15 mouse cellular contexts compared by ENCODE assay signal in the genomic region with DNA sequence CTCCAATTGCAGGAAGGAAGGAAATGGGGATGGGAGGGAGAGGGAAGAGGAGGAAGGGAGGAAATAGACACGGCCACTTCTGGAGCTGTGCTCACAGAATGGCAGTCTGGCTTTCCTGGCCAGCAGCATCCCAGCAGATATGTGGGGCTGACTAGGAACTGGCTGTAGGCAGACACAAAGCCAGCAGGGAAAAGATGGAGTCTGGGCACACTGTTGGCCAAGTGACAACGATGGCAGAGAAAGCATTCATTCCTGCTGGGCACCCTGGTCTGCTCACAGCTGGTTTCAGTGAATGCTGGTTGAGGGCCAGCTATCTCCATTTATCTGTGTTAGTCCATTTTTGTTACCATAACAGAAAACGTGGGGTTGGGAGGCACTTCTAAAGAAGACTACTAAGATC. TPM values are rescaled to one million over a fixed set of nuclear protein-coding genes. Genes with fewer than 3 reads are reported as not detected.
DNase-seq lines count a peak whose midpoint lies in the region; ATAC-seq and TF ChIP-seq lines count a peak whose summit lies in the region.
"Had no signal": no experiment of that assay in that cellular context is flagged by ENCODE, and none has a peak within 500 bp of the region (broad histone marks: within the 10 kb centered on the region; RNA-seq: fewer than 3 reads in every experiment).

No protein-coding gene starts in this region.

- H3K4me1 ChIP-seq in forebrain, postnatal 0 days (ENCODE audit: insufficient read depth), result no peaks in the 10 kb centered on the region
- H3K4me1 ChIP-seq in forebrain, embryonic 15.5 days, result no peaks in the 10 kb centered on the region
- H3K4me1 ChIP-seq in midbrain, postnatal 0 days (ENCODE audit: insufficient read depth, low read length), result no peaks in the 10 kb centered on the region
- H3K4me1 ChIP-seq in midbrain, embryonic 16.5 days (ENCODE audit: control insufficient read depth, insufficient read depth, low read length), result no peaks in the 10 kb centered on the region; the same call in 1 of the 2 replicates

- H3K27me3 ChIP-seq in forebrain, postnatal 0 days (ENCODE audit: insufficient read depth, low read length), result no peaks in the 10 kb centered on the region
- H3K27me3 ChIP-seq in forebrain, embryonic 15.5 days, result no peaks in the 10 kb centered on the region
- H3K27me3 ChIP-seq in midbrain, postnatal 0 days (ENCODE audit: insufficient read depth, low read length), result no peaks in the 10 kb centered on the region
- no peaks in the 10 kb centered on the region for H3K27me3 ChIP-seq in midbrain, embryonic 16.5 days (ENCODE audit: control insufficient read depth, insufficient read depth, low read depth, low read length)

- peak; percentile 35 for DNase-seq in forebrain, postnatal 0 days
- DNase-seq in layer of hippocampus, adult 2 months (ENCODE audit: low spot score in 2 of 2), result peak in 1 of 2 experiments; percentile 30
- DNase-seq in layer of hippocampus, adult 9-10 months (ENCODE audit: low spot score), result no peak
- peak; percentile 34 for DNase-seq in midbrain, postnatal 0 days (ENCODE audit: low spot score)
- DNase-seq in cerebellum, postnatal 25 days, result peak; percentile 46 to 50
- DNase-seq in spleen, postnatal 36 days (ENCODE audit: low spot score in 2 of 2), result no peak
- DNase-seq: adrenal gland, adult 2 months; heart, postnatal 14 days; kidney, postnatal 14 days had no signal

- no peak for TF ChIP-seq CTCF in forebrain, postnatal 0 days (IDR thresholded peaks at IDR 0.05; ENCODE audit: low read depth)
- TF ChIP-seq CTCF in layer of hippocampus, adult 2 months (conservative IDR thresholded peaks at IDR 0.05), result no peak
- no peak for TF ChIP-seq CTCF in midbrain, postnatal 0 days (IDR thresholded peaks at IDR 0.05)

- no peak overlapping the region for H3K4me3 ChIP-seq in forebrain, postnatal 0 days (ENCODE audit: low read depth, low read length)
- H3K4me3 ChIP-seq in forebrain, embryonic 15.5 days, result no peak overlapping the region
- H3K4me3 ChIP-seq in layer of hippocampus, adult 2 months, result no peak overlapping the region
- H3K4me3 ChIP-seq in midbrain, postnatal 0 days (ENCODE audit: low read depth, low read length), result no peak overlapping the region
- H3K4me3 ChIP-seq in midbrain, embryonic 16.5 days (ENCODE audit: low read depth, low read length), result no peak overlapping the region
- H3K4me3 ChIP-seq: erythroblast, embryonic 14.5 days; limb, embryonic 10.5 days had no signal

- ATAC-seq in forebrain, postnatal 0 days, result peak; percentile 14; the same call in 1 of the 2 replicates
- ATAC-seq in forebrain, embryonic 15.5 days (replicated peaks), result no peak
- ATAC-seq in midbrain, postnatal 0 days (ENCODE audit: low FRiP score), result no peak
- no peak for ATAC-seq in midbrain, embryonic 16.5 days

- 0 out of 2 replicates have a peak overlapping the region, but pooled peaks have one; percentile 35 for H3K27ac ChIP-seq in forebrain, postnatal 0 days (ENCODE audit: low read depth, low read length)
- H3K27ac ChIP-seq in forebrain, embryonic 15.5 days (replicated peaks), result no peak overlapping the region
- peak overlapping the region; percentile 67 for H3K27ac ChIP-seq in layer of hippocampus, adult 2 months
- peak overlapping the region; percentile 26; the same call in 1 of the 2 replicates for H3K27ac ChIP-seq in midbrain, postnatal 0 days (ENCODE audit: low read depth, low read length)
- H3K27ac ChIP-seq in midbrain, embryonic 16.5 days (ENCODE audit: low read length), result no peak overlapping the region
- H3K27ac ChIP-seq: limb, embryonic 10.5 days; liver, embryonic 14.5 days had no signal

- 53% methylated on average over 3 of the region's 3 CpGs for WGBS in forebrain, postnatal 0 days
- 64% methylated on average over 3 of the region's 3 CpGs for WGBS in forebrain, embryonic 15.5 days
- 75% methylated on average over 3 of the region's 3 CpGs for WGBS in midbrain, postnatal 0 days
- 78% methylated on average over 3 of the region's 3 CpGs for WGBS in midbrain, embryonic 16.5 days

- no peak overlapping the region for H3K4me2 ChIP-seq in forebrain, postnatal 0 days (ENCODE audit: low read depth)
- no peak overlapping the region for H3K4me2 ChIP-seq in forebrain, embryonic 15.5 days (replicated peaks)
- H3K4me2 ChIP-seq in midbrain, postnatal 0 days (ENCODE audit: low read depth, low read length, poor library complexity, severe bottlenecking), result no peak overlapping the region
- H3K4me2 ChIP-seq in midbrain, embryonic 16.5 days (ENCODE audit: low read length), result no peak overlapping the region

- H3K36me3 ChIP-seq in forebrain, postnatal 0 days (ENCODE audit: insufficient read depth), result no peaks in the 10 kb centered on the region
- H3K36me3 ChIP-seq in forebrain, embryonic 15.5 days, result no peaks in the 10 kb centered on the region
- no peaks in the 10 kb centered on the region for H3K36me3 ChIP-seq in midbrain, postnatal 0 days (ENCODE audit: insufficient read depth, low read length)
- no peaks in the 10 kb centered on the region for H3K36me3 ChIP-seq in midbrain, embryonic 16.5 days (ENCODE audit: control insufficient read depth, insufficient read depth, low read length)
- H3K36me3 ChIP-seq: limb, embryonic 10.5 days had no signal

- no peak overlapping the region for H3K9ac ChIP-seq in forebrain, postnatal 0 days
- no peak overlapping the region for H3K9ac ChIP-seq in forebrain, embryonic 15.5 days (replicated peaks)
- H3K9ac ChIP-seq in midbrain, postnatal 0 days (replicated peaks; ENCODE audit: low read length, poor library complexity, severe bottlenecking), result no peak overlapping the region
- H3K9ac ChIP-seq in midbrain, embryonic 16.5 days (ENCODE audit: low read depth, low read length), result no peak overlapping the region
- H3K9ac ChIP-seq: liver, embryonic 14.5 days had no signal

- no peaks in the 10 kb centered on the region for H3K9me3 ChIP-seq in forebrain, postnatal 0 days (ENCODE audit: low read length)
- no peaks in the 10 kb centered on the region for H3K9me3 ChIP-seq in forebrain, embryonic 15.5 days
- H3K9me3 ChIP-seq in midbrain, postnatal 0 days (ENCODE audit: low read length), result no peaks in the 10 kb centered on the region
- no peaks in the 10 kb centered on the region for H3K9me3 ChIP-seq in midbrain, embryonic 16.5 days (replicated peaks; ENCODE audit: control insufficient read depth, low read length, poor library complexity, severe bottlenecking)
- H3K9me3 ChIP-seq: limb, embryonic 10.5 days had no signal

RNA-seq across cellular contexts. Expression of gene Galnt18, which starts 43.4 kb away (rescaled TPM):
- total RNA-seq in forebrain, postnatal 0 days (2014; rRNA removed), result 22.0 and 22.6 TPM in 2 replicates
- polyA plus RNA-seq in forebrain, postnatal 0 days (2015; fragmentation: Nextera tagmentation; extraction: Ambion mirVana), result 13.9 and 18.0 TPM in 2 replicates
- 10.2 and 10.4 TPM in 2 replicates for polyA plus RNA-seq in forebrain, embryonic 15.5 days (2015; fragmentation: Nextera tagmentation; extraction: Ambion mirVana)
- total RNA-seq in layer of hippocampus, adult 2 months (2021), result 10 to 100 TPM; 55.7 to 62.1 TPM
- 20.2 and 25.0 TPM in 2 replicates for total RNA-seq in midbrain, postnatal 0 days (2014; rRNA removed)
- polyA plus RNA-seq in midbrain, postnatal 0 days (2015; fragmentation: Nextera tagmentation; extraction: Ambion mirVana), result 18.9 and 19.2 TPM in 2 replicates
- 19.8 and 20.8 TPM in 2 replicates for polyA plus RNA-seq in midbrain, embryonic 16.5 days (2015; fragmentation: Nextera tagmentation; extraction: Ambion mirVana)
- total RNA-seq: granulocyte monocyte progenitor cell, adult 5-6 weeks had no signal
- polyA plus RNA-seq: erythroblast, embryonic 14.5 days had no signal

Comparison
In these comparisons a context has a peak if more than half of its experiments do, and no peak if none do; other contexts are left out.
1. H3K27ac ChIP-seq: peak in forebrain, postnatal 0 days (single experiment), layer of hippocampus, adult 2 months (single experiment) and midbrain, postnatal 0 days (single experiment); none in forebrain, embryonic 15.5 days (single experiment) and midbrain, embryonic 16.5 days (single experiment).
2. DNase-seq: peak in forebrain, postnatal 0 days (single experiment), midbrain, postnatal 0 days (single experiment) and cerebellum, postnatal 25 days (2 of 2); none in layer of hippocampus, adult 9-10 months (single experiment) and spleen, postnatal 36 days (0 of 2).